Mouse (Mus musculus) stomach, postnatal 0 days (tissue): Measurements from ENCODE around the gene Nanos3.

Experiments used
- CTCF ChIP-seq: IDR thresholded peaks from 2 replicates; pipeline ENCODE4 v1.5.1; 2016; ENCODE audit warnings: antibody characterized with exemption, low read depth, mild to moderate bottlenecking, moderate library complexity
- EP300 ChIP-seq: optimal IDR thresholded peaks from 2 replicates; pipeline ENCODE3; 2016; ENCODE audit warnings: antibody characterized with exemption

DNA sequence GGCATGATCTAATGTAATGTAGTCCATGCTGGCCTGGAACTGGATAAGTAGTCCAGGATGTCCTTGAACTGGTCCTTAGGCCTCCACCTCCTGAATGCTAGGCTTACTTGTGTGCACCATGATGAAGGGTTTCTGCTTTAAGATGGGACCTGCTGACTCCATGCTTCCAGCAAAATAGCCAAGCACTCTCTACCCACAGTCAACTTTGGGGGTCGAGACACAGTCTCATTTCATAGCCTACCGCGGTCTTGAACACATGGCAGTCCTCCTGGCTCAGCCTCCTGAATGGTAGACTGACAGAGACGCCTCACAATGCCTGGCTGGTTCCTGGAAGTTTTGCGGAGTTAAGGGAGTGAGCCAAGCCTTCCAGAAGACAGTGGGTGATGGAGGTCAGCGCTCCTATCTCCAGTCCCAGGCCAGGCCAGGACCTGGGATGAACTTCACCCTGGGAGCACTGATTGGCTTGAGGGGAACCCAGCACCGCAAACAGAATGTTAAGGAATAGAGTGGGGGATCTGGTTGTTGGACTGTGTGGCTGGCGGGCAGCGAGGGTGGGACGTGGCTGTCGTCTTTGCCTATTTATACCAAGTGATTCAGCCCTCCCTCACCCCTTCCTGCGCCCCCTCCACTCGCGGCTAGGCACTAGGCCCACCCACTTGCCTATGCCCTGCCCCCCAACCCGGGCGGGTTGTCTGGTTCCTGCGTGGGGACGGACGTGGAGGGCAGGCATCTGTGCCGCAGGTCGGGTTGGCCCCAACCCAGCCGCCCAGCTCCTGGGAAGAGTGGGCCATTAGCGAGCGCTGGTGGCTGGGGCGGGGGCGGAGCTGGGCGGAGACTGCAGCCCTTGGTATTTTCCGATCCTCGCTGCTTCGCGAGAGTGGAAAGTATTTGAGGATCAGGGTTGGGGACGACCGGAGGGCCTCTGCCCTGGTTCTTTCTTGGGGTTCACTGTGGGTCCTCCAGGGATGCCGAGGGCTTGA is 18.2 kb upstream of the Nanos3 start:
- TF ChIP-seq CTCF: no peak
- TF ChIP-seq EP300: no peak
